Mouse (Mus musculus): ENCODE data around the gene AL732309.1.

AL732309.1 gene

DNA sequence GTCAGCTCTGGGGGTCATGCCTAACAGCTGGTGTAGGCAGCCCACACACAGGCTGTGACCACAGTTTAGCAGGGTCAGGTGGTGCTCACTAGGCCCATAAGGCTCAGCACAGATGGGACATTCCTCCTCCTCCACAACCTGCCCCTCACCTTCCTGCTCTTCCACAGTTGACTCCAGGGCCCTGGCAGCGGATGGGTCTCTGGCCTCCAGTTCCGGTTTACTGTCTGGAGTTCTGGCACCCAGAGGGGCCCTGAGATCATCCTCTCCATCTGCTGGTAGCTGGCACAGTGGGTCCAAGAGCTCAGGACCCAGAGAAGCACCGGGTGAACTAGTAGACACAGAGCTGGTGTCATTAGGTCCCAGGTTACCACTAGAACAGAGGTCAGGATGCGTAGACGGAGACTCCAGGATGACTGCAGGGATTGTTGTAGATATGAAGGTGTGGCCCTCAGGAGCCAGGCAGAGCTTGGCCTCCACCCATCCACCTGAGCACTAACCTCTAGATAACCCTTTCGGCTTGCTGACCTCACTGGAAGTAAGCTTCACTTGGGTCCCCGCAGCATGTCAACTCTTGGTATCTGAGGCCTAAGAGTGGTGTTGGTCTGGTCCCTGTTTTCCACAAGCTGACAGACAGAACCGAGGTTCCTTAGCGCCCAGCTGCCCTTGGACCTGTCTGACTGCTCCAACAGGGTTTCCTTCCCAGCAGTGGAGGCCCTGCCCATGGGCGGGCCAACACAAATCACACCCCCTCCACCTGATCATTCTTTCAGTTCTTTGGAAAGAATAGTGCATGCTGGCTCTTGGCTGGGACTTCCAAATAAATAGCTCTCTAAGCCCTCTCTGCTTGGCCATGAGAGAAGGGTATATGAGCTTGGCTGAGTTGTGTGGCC, at the start of gene AL732309.1:
Gene AL732309.1, minus strand, starts transcription at position 681 of the 890 bp plus-strand sequence.
- no peak for DNase-seq

GRCm38 (mm10) chr2:25293706-25294105, 47.0 kb upstream of the AL732309.1 start:
- DNase-seq = no peak

DNA sequence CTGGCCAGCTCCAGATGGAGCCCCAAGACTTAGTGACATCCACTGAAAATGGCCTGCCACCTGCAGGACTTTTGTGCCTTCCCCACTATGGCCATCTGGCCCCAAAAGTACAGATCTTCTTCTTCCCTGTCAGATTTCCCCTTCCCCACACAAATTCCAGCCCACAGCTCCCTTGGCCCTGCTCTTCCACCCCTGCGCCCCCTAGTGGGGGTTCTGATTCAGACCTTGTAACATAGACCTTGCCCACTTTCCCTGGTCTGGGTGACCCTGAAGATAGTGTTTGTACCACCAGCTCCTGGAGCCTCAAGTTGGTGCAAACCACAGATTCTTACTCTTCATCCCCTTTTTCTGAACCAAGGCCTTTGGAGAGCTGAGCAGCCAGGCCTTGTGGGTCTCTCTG, 46.2 kb upstream of the AL732309.1 start:
- DNase-seq = no peak

GRCm38 (mm10) chr2:25292054-25292544, 45.4 kb upstream of the AL732309.1 start:
- DNase-seq = no peak

- no peak for DNase-seq
Observed at GRCm38 (mm10) chr2:25291184-25292053, 44.8 kb upstream of the AL732309.1 start.

DNA sequence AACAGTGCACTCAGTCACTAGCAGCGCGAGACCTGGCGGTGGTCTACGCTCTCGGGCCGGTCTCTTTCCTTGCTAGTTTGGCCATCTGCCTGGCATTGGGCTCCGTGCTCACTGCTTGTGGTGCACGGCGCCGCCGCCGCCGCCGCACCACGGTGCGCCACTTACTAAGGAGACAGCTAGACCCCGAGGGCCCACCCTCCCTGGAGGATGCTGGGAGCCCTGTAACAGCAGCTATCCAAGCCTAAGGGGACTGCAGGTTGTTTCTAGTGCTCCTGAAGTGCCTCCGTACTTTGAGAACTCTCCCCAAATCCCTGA, 44.1 kb upstream of the AL732309.1 start:
- no peak for DNase-seq

- DNase-seq = peak; percentile 79
Observed at GRCm38 (mm10) chr2:25290101-25290815, 43.6 kb upstream of the AL732309.1 start.

GRCm38 (mm10) chr2:25289651-25290050, 43.0 kb upstream of the AL732309.1 start, which contains the start of gene Lrrc26:
TSS of gene Lrrc26 (plus strand) at chr2:25289915.
- no peak for DNase-seq

DNA sequence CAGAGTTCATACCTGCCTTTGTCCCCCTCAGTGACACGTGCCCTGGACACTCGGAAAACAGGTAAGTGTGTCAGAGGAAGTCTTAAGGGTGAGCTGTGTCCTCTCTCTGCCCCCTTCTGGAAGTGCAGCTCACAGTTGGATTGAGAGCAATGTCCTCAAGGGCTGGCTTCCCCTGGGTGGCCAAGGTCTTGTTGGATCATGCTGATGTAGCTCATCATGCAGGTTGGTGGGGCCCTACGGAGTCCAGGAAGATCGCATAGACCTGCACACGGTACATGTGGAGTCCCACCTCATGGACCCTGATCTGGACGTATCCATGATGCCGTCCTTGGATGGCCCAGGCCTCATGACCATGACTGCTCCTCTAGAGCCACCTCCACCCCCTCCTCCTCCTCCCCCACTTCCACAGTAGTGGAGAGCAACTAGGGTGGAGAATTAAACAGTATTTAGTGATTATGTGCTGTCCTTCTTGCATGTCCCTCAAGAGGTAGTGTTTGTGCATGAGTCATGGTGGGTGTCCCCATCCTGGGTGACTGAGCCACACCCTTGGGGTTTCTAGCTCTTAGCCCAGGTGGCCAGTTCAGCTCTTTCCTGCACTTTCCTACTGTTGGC, 42.2 kb upstream of the AL732309.1 start:
- DNase-seq = no peak

- no peak for DNase-seq
Observed at GRCm38 (mm10) chr2:25287927-25288649, 41.4 kb upstream of the AL732309.1 start, which contains the start of gene Tmem210. TSS of gene Tmem210 (plus strand) at chr2:25288145.

DNA sequence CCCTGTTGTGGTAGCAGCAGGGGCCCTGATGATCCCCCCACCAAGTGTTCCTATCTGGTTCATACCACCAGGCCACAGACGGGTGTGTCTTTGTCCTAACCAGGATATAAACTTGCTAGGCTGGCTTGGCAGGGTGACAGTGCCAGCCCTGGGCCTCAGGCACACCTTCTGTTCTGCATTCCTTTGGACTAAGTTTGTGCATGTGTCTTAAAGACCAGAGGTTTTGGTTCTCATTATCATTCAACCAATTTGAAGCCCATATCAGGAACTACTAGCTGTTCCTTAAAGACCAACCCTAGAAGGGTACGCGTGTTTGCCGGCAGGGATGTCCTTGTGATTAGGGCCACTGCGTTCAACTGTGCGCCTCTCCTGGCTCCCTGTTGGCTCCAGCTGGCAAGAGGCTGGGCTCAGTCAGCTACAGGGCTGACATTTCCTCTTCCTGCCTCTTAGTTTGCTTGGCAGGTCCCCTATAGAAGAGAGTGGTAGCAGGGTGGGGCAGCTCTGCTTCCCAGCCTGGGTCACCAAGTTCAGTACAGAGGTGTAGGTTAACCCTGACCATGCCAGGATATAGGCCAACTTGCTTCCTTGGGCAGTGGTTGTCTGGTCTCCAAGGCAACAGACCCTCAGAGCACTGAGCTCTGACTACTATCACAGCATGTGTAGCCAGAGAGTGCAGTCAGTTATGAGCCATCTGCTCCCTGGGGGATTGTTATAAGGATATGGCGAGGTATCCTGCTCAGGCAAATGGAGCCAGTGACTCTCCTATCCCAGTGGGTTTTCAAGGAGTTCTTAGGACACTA, 40.4 kb upstream of the AL732309.1 start:
- no peak for DNase-seq

- no peak for DNase-seq
Observed at GRCm38 (mm10) chr2:25286314-25286713, 39.7 kb upstream of the AL732309.1 start.

- DNase-seq = no peak
Observed at GRCm38 (mm10) chr2:25285551-25285950, 38.9 kb upstream of the AL732309.1 start.

DNA sequence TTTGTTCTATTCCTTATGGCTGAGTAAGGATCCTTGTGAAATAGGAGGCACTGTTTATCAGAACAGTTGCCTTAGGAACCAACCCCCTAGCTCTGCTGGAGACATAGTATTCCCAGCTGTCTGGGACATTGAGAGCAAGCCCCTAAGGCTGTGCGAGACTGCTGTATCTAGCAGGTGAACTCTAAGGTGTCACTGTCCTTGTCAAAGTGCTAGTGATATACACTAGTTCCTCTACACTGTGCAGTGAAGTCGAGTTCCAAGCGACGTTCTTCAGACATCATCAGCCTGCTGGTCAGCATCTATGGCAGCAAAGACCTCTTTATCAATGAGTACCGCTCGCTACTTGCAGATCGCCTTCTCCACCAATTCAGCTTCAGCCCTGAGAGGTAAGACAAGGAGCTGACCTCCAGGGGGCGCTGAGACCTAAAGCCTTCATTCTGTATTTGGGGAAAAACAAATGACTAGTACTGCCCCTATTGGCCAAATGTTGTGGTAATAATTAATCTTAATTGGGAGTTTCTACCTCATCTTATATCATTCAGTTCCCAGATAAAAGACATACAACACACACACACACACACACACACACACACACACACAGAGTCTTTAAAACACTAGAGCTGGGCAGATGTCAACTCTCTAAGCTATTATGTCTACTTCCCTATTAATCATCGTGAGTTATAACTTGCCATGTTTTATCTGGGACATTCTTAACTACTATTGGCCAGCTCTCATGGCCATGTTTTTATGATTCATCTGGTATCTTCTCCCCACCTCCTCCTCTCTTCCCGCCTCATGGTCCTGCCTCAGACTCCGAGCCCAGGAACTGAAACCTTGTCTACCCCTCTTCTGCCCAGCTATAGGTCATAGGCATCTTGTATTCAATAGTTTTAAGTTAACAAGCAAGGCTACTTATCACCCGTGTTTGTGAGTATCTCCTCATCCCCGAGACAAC, 32.5 kb upstream of the AL732309.1 start:
- peak; percentile 75 for DNase-seq

- DNase-seq = no peak
Observed at GRCm38 (mm10) chr2:25273010-25273409, 26.3 kb upstream of the AL732309.1 start.

DNA sequence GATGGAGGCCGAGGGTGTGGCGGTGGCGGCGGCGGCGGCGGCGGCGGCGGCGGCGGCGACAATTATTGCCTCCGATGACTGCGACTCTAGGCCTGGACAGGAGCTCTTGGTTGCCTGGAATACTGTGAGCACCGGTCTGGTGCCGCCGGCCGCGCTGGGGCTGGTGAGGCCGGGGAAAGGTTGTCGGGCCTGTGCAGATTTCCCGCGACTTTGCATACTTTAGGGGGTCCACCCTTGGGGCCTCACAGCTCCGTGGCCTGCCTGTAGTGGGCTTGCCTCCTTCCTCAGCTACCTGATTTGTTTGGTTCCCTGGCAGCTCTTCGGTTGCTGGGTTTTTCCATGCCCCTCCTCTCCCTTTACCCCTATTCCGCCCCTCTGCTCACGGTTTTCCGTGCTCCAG, 25.9 kb upstream of the AL732309.1 start:
- no peak for DNase-seq

DNA sequence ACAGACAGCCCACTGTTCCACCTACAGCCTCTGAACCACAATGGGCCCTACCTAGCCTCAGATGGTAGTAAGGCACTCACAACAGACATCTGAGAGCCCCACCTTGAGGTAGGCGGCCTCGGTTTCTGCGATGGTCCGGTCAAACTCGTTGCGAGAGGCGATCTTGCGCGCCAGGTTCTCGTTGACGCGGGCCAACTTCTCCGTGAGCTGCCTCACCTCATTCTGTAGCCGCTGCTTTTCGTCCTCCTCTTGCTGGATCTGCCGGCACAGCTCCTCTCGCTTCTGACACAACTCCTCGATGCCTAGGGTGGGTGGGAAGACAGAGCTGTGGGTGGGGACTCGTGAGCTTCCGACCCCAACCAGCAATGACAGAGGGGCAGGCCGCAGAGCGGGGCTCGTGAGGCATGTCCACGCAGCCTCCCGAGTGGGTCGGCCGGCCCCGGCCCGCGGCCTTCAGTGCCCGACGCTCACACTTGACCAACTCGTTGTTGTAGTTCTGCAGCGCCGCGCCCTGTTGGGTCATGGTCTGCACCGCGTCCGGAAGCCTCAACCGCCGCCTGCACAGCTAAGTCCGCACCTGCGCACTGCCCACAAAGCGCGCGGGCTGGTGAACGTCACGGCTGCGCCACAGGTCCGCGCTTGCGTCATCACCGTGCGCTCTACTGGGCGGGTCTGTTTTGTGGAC, 25.3 kb upstream of the AL732309.1 start, which contains the start of the genes Ssna1 and Anapc2:
Gene Ssna1, minus strand, starts transcription at position 612 of the 685 bp plus-strand sequence.
Gene Anapc2, plus strand, starts transcription at position 652 of the 685 bp plus-strand sequence.
- peak; percentile 98 for DNase-seq

DNA sequence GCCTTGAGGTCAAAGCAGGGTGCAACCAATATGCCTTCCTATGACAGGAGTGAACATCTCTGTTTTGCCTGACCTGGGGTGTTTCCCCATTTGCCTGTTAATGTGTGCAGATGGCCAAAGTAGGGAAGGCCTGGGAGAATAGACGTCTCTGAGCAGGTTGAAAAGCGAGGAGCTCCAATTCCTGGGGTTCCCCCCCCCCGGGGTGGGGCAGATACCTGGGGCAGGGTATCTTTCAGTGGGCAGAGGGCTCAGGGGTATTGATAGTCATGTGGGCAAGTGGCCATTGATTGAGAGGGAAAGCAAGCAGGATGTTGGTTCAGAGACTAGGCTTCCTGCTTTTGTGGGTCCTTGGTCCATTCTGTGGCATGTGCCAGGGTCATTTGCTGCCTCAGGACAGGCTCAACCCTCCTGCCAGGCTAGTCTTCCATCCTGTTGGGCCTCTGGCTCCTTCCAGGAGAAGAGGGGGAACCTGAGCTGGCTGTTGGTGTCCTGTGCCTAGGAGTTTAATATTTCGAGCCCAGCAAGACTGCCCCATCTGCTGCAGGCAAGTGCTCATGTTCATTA, 21.2 kb upstream of the AL732309.1 start:
- no peak for DNase-seq
